Mouse (Mus musculus) kidney, postnatal 14 days (tissue): Measurements from ENCODE around the gene Ralgps1.

Source experiments
- DNase-seq: peaks from one replicate; pipeline ENCODE4 v3.0.0; 2022; ENCODE audit warnings: mixed read lengths

Gene Ralgps1

GRCm38 (mm10) chr2:33320568-33320967, 50.7 kb downstream of the Ralgps1 start:
- DNase-seq: no peak

- no peak for DNase-seq
These were observed 51.4 kb downstream of the Ralgps1 start for GRCm38 (mm10) chr2:33319934-33320333.

- DNase-seq: no peak
These were observed 51.8 kb downstream of the Ralgps1 start for GRCm38 (mm10) chr2:33319455-33319854.

DNA sequence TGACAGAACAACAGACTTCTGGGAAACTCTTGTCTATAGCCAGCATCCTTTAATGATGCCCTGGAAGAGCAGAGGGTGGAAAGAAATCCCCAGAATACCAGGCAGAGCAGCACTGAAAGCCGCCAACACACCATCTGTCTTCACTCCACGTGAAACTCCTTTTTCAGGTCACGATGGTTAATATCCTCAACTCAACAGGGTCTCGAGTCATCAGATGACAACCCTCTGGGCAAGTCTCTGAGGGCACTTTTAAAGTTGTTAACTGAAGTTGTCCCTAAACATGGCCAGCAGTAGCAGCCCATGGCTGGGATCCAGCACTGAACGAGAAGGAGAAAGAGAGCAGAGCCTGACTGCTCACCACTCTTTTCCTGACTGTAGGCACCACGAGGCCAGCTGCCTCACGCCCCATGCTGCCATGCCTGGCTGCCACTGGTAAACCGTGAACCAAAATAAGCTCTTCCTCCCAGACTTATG, 52.8 kb downstream of the Ralgps1 start:
- no peak for DNase-seq

DNA sequence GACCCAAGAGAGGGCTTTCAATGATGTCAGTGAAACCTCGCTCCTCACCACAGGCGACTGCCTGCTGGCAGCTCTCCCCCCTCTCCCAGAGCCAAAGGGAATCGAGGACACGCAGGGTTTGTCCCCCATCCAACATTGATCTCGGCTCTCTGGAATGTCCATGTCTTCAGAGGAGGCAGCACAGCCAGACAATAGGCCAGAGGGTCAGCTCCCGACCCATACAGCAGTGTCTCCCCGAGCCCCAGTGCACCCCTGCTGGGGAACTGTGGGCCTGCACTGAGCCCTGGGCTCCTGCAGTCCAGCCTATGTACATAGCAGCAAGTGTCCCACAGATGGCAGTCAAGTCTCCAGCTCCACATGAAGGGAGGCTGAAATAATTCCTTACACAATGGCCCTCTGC, 54.8 kb downstream of the Ralgps1 start:
- peak; percentile 86 for DNase-seq

DNA sequence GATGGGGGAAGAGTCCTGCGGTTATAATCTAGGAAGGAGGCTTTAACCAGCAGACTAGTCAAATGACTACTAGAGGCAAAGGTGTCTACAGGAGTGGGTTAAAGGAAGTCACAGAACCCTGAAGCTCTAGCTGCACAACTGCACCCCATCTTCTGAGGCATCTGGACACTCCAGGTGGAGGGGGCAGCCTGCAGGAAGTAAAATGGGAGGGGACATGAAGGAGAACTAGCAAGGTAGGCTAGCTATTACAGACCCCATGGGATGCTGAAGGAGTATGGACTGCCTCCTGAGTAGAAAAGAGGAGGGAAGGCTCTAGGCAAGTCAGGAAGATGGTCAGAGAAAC, 55.3 kb downstream of the Ralgps1 start:
- DNase-seq: no peak

- peak; percentile 35 for DNase-seq
These were observed 55.8 kb downstream of the Ralgps1 start for GRCm38 (mm10) chr2:33315233-33316062.

- peak; percentile 24 for DNase-seq
These were observed 61.9 kb downstream of the Ralgps1 start for GRCm38 (mm10) chr2:33309426-33309825.

- DNase-seq: no peak
These were observed 64.7 kb downstream of the Ralgps1 start for GRCm38 (mm10) chr2:33306565-33306964.

DNA sequence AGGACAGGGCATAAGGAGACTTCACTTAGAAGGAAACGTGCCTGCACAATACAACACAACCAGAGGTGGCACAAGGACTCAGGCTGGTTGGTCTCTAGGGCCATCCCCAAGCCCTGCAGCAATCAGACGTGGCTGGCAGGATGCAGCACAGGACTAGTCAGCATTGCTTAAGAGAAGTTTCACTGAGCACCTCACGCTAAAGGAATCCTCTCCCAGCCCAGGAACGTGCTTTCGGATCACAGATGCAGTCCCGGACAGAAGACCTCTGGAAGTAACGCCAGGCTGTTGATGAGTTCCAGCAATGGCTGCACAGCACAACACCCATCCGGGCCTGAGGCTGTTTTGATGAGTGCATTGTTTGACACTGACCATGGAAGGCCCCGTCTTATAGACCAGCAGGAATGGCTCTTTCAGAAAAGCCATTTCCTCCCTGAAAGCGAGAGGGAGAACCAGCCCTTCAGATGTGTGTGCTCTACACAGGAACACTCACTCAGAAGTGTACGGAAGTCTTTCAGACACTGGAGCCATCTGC, 67.8 kb downstream of the Ralgps1 start:
- DNase-seq: no peak

DNA sequence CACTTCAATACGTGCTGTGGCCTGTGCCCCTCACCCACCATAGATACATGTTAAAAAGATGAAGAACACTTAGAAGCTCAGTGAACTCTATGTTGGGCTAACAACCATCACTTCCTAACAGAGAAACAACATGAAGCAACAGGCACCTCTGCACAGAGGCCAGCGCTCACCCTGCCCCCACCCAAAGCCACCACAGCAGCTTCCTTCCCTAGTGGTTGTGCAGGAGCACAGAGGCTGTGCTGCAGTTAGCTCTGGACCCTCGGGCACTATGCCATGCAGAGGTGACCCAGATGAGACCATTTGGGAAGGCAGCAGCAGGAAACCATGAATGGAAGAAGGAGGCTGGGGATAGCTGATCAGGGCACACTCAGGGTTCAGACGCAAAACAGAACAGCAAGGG, 68.5 kb downstream of the Ralgps1 start:
- DNase-seq: no peak

DNA sequence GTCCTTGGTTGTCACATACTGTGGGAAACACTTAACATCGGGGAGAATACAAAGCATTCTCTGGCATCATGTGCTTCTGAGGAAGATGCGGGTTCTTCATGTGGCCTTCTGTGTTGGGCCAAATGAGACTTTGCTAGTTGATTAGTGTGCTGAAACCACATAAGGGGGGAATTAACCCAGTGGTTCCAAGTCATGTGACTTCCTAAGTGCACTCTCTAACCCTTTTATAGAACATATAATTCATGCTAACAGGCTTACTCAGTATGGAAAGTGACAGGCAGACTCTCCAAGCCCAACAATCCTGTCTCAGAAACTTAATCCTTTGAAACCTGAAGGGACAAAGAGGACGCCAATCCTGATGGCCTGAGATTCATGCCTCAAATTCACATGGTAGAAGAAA, 68.9 kb downstream of the Ralgps1 start:
- no peak for DNase-seq

DNA sequence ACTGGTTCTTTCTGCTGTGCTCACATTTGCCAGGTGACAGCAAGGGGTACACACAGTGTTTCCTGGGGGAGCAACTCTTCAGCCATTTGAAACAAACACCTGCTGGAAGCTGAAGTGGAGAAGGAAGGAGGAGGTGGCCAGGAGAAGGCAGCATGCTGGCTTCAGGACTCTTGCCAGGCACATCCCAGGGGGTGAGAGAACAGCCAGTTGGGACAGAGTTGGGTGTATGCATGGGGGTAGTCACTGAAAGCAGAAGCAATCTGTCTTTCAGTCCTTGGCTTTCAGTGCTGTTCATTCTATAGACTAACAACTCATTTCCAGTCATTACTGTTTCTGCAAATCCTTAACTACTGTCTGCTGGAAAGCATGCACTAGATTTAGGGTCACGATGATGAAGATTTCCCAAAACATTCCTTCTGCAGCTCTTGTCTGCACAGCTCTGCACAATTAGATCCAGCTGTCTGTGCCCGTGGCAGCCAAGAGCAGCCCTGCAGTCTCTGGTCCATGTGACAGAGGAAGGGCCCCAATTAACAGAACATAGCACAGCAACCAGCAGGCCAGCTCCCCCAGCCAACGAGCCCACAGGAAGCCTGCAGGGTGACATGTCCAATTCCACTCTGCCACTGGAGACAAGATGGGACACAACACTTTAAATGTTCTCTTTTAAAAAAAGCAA, 70.8 kb downstream of the Ralgps1 start:
- DNase-seq: peak; percentile 48

DNA sequence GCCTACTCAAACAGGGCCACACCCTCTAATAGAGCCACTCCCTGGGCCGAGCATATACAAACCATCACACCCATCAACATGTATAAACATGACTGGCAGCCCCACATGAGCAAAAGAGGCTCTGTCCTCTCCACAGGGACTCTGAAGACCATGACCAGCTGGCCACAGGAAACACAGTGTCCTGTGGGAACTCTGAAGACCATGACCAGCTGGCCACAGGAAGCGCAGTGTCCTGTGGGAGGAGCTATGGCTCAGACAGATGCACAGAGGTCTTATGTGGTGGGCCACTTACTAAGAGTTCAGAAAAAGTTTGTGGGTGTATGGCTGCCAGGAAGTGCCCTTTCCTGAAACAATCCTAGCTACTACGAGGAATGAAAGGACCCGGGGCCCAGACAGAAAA, 72.4 kb downstream of the Ralgps1 start:
- DNase-seq: no peak

DNA sequence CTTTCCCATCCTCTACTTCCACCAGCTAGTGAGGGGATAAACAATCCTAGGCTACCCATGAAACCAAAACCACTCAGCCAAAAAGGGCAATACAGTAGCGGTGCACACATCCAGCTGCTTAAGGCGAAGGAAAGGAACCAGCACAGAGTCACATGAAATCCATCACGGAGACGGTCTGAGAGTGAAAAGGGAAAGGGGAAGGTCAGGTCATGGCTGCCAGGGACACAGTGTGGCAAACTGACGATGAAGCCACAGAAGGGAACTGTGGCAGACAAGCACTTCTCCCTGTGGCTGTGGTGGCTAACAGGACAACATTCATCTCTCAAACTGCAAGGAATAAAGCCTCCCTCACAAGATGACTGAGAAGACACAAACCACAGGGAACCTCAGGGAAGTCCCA, 76.2 kb downstream of the Ralgps1 start:
- no peak for DNase-seq

GRCm38 (mm10) chr2:33292057-33292456, 79.2 kb downstream of the Ralgps1 start:
- DNase-seq: no peak

DNA sequence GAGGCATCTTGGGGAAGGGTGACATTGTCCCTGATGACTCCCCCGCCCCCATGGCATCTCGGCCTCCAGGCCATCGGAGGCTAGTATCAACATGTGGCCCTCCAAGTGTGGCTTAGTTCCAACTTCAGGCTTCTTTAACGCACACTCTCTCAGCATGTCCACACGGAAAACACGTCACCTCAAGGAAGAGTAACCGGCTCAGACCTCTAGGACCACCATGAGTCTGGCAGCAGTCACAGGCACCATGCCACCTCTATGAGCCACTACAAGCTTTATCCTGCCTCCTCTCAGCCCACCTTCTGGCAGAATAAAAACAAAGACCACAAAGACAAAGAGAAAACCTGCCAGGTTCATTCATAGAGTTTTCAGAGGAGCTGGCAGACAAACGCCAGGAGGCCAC, 80.8 kb downstream of the Ralgps1 start:
- no peak for DNase-seq

GRCm38 (mm10) chr2:33288837-33289236, 82.4 kb downstream of the Ralgps1 start:
- no peak for DNase-seq

DNA sequence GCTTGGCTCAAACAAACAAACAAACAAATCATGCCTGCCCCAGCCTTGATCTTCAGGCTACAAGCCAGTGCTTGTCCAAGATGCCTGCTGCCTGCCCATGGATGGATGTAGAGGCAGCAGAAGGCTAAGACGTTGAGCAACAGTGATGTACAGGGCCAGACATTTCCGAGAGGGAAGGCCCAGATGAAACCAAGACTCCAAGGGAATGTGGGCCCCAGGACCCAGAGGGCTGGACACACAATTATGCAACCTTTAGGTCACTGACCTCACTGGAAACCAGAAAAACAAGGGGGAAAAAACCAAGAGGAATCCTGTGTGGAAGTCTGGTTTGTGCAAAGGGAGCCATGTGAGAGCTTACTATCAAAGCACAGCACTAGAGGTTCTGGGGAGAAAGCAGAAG, 87.6 kb downstream of the Ralgps1 start:
- peak; percentile 41 for DNase-seq

GRCm38 (mm10) chr2:33282877-33283276, 88.4 kb downstream of the Ralgps1 start:
- peak; percentile 72 for DNase-seq

DNA sequence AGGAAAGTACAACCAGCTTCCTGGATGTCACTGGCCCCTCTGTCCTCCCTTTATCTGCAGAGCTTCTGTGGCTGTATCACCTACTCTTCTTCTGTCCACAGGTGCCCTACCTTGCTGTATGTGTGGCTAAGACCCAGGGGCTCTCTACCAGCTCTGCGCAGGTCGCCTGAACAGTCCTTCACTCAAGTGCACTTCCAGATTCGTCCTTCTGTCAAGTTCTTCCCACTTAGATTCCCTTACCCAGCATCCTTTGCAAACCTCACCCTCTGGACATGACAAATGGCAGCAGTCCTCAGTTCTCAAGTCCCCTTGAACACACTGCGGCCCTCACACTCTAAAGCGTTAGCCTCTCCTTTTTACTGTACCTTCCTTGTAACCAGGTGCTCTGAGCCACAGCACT, 89.5 kb downstream of the Ralgps1 start:
- DNase-seq: no peak

DNA sequence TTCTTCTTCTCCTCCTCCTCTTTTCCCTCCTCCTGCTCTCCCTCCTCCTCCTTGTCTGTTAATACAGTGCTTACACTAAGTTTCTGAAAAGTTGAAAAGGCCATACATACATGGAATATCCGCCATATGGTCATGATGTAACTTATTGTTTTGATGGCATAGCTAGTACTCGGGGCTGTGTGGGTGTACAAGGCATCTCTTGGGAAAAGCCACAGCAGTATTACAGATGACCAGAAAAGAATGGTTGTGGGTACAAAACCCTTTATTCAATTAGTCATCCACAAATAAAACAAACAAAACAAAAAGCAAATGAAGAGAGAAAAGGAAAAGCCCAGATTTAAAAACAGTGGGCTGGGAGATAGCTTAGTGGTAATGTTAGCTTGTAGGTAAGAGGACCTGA, 90.8 kb downstream of the Ralgps1 start:
- DNase-seq: no peak

DNA sequence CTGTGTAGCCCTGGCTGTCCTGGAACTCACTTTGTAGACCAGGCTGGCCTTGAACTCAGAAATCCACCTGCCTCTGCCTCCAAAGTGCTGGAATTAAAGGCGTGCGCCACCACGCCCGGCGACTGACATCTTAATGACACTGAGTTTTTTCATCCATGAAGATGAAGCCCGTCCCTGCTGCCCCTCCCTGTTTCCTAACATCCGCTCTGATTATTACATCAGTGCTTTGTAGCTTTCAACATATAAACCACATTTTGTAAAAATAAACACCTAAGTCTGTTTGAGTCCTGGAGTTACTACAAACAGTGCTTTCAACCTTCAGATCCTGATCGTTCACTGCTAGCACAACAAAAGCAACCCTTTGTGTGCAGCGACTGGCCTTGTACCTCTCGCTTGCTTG, 91.5 kb downstream of the Ralgps1 start:
- DNase-seq: no peak
